Mouse (Mus musculus) ovary, postnatal 14 days (tissue): ENCODE results near the gene Gdap2.

ENCODE experiments used
- DNase-seq: peaks from one replicate; pipeline ENCODE4 v3.0.0; 2022; ENCODE audit warnings: low spot score

Gene Gdap2

GRCm38 (mm10) chr3:100162315-100163105 lies at the start of gene Gdap2, which contains the start of gene Wdr3:
Gdap2 (plus strand) TSS chr3:100162381.
Wdr3 (minus strand) TSS chr3:100162407.
- peak; percentile 91 for DNase-seq

- no peak for DNase-seq
Measured at GRCm38 (mm10) chr3:100118681-100119080, 43.5 kb upstream of the Gdap2 start.

- DNase-seq, result no peak
Measured at GRCm38 (mm10) chr3:100121961-100122360, 40.2 kb upstream of the Gdap2 start.

GRCm38 (mm10) chr3:100122445-100122844 lies 39.7 kb upstream of the Gdap2 start:
- DNase-seq, result no peak

GRCm38 (mm10) chr3:100160682-100161445 lies 1.3 kb upstream of the Gdap2 start:
- DNase-seq, result no peak

GRCm38 (mm10) chr3:100161665-100162314 lies 391 bp upstream of the Gdap2 start:
- DNase-seq, result no peak

GRCm38 (mm10) chr3:100163556-100163955 lies 1.4 kb downstream of the Gdap2 start:
- no peak for DNase-seq

- DNase-seq, result no peak
Measured at GRCm38 (mm10) chr3:100164991-100165390, 2.8 kb downstream of the Gdap2 start.

GRCm38 (mm10) chr3:100176031-100176430 lies 13.8 kb downstream of the Gdap2 start:
- DNase-seq, result no peak

- no peak for DNase-seq
Measured at GRCm38 (mm10) chr3:100180471-100180870, 18.3 kb downstream of the Gdap2 start.

GRCm38 (mm10) chr3:100189444-100189843 lies 27.3 kb downstream of the Gdap2 start:
- peak; percentile 77 for DNase-seq

GRCm38 (mm10) chr3:100189861-100190260 lies 27.7 kb downstream of the Gdap2 start:
- no peak for DNase-seq

GRCm38 (mm10) chr3:100194210-100194609 lies 32.0 kb downstream of the Gdap2 start:
- DNase-seq, result no peak

- no peak for DNase-seq
Measured at GRCm38 (mm10) chr3:100201554-100201953, 39.4 kb downstream of the Gdap2 start.

GRCm38 (mm10) chr3:100206973-100207372 lies 44.8 kb downstream of the Gdap2 start:
- no peak for DNase-seq

- DNase-seq, result no peak
Measured at GRCm38 (mm10) chr3:100215469-100215868, 53.3 kb downstream of the Gdap2 start.

GRCm38 (mm10) chr3:100225326-100225959 lies 63.3 kb downstream of the Gdap2 start:
- no peak for DNase-seq

GRCm38 (mm10) chr3:100227509-100227908 lies 65.3 kb downstream of the Gdap2 start:
- no peak for DNase-seq

- no peak for DNase-seq
Measured at GRCm38 (mm10) chr3:100228981-100229380, 66.8 kb downstream of the Gdap2 start.

GRCm38 (mm10) chr3:100236725-100237436 lies 74.7 kb downstream of the Gdap2 start:
- DNase-seq, result no peak

GRCm38 (mm10) chr3:100242230-100242629 lies 80.0 kb downstream of the Gdap2 start:
- no peak for DNase-seq
